Mouse (Mus musculus): ENCODE results near the gene Atp5h. TPM values are rescaled to one million over a fixed set of nuclear protein-coding genes. Genes with fewer than 3 reads are reported as not detected.
A peak's percentile ranks its signal among the peaks of the same experiment; 100 is the strongest.

Gene Atp5h
- polyA plus RNA-seq, 2 experiments: 334 to 620 TPM

GRCm38 (mm10) chr11:115420336-115421190 is 801 bp upstream of the Atp5h start:
- DNase-seq (ENCODE audit: low read depth in 3 of 3, low spot score in 3 of 3) (peak in 1 of 3 experiments; percentile 33), ATAC-seq (ENCODE audit: insufficient read depth) (peak; percentile 75)
- no peaks in the 10 kb centered on the region for H3K27me3 ChIP-seq (ENCODE audit: control insufficient read depth, insufficient read depth, low read length)
- H3K4me3 ChIP-seq (ENCODE audit: insufficient read depth in 1 of 2, low read depth in 2 of 2, low read length in 2 of 2): peak overlapping the region; percentile 77 to 84
- no peaks in the 10 kb centered on the region for H3K9me3 ChIP-seq (ENCODE audit: control insufficient read depth, low read length)
- peak overlapping the region; percentile 95 for H3K9ac ChIP-seq (replicated peaks)
- peak overlapping the region; percentile 6 for H3K27ac ChIP-seq
- H3K4me2 ChIP-seq (ENCODE audit: low read depth): peak overlapping the region; percentile 74
- H3K4me1 ChIP-seq (replicated peaks; ENCODE audit: control insufficient read depth in 2 of 2, insufficient read depth in 2 of 2, low read length in 1 of 2): peaks cover 13 to 17% of the 10 kb centered on the region in 2 experiments; a peak in 3 of 4 replicates
- 2% methylated on average over 45 of the region's 45 CpGs for WGBS (ENCODE audit: insufficient replicate concordance)
- TF ChIP-seq EP300 (IDR thresholded peaks at IDR 0.05; ENCODE audit: low read depth) (no peak), CTCF (IDR thresholded peaks at IDR 0.05; ENCODE audit: low read depth) (no peak)
- H3K36me3 ChIP-seq (replicated peaks; ENCODE audit: control insufficient read depth, insufficient read depth, low read depth): peaks cover 20% of the 10 kb centered on the region

- no peak overlapping the region for H3K4me2 ChIP-seq (ENCODE audit: low read depth)
- H3K27ac ChIP-seq: no peak overlapping the region
- no peaks in the 10 kb centered on the region for H3K9me3 ChIP-seq (ENCODE audit: control insufficient read depth, low read length)
- WGBS (ENCODE audit: insufficient replicate concordance): 79% methylated on average over 7 of the region's 7 CpGs
- H3K4me1 ChIP-seq (replicated peaks; ENCODE audit: control insufficient read depth in 2 of 2, insufficient read depth in 2 of 2, low read length in 1 of 2): peaks cover 6 to 15% of the 10 kb centered on the region in 2 experiments
- H3K4me3 ChIP-seq (ENCODE audit: insufficient read depth in 1 of 2, low read depth in 2 of 2, low read length in 2 of 2): no peak overlapping the region
- TF ChIP-seq CTCF (IDR thresholded peaks at IDR 0.05; ENCODE audit: low read depth): no peak
- no peak for TF ChIP-seq EP300 (IDR thresholded peaks at IDR 0.05; ENCODE audit: low read depth)
- ATAC-seq (ENCODE audit: insufficient read depth) (no peak), DNase-seq (ENCODE audit: low read depth in 3 of 3, low spot score in 3 of 3) (no peak)
- no peaks in the 10 kb centered on the region for H3K27me3 ChIP-seq (ENCODE audit: control insufficient read depth, insufficient read depth, low read length)
- H3K36me3 ChIP-seq (replicated peaks; ENCODE audit: control insufficient read depth, insufficient read depth, low read depth): no peaks in the 10 kb centered on the region; the same call in 1 of the 2 replicates
- no peak overlapping the region for H3K9ac ChIP-seq (replicated peaks)
These were observed 10.2 kb downstream of the Atp5h start for GRCm38 (mm10) chr11:115409556-115409955.

GRCm38 (mm10) chr11:115408266-115408920 is 11.4 kb downstream of the Atp5h start:
- no peak overlapping the region for H3K27ac ChIP-seq
- WGBS (ENCODE audit: insufficient replicate concordance): 50% methylated on average over 6 of the region's 6 CpGs
- no peaks in the 10 kb centered on the region for H3K9me3 ChIP-seq (ENCODE audit: control insufficient read depth, low read length)
- no peak overlapping the region for H3K9ac ChIP-seq (replicated peaks)
- ATAC-seq (ENCODE audit: insufficient read depth): no peak
- no peak overlapping the region for H3K4me3 ChIP-seq (ENCODE audit: insufficient read depth in 1 of 2, low read depth in 2 of 2, low read length in 2 of 2)
- TF ChIP-seq EP300 (IDR thresholded peaks at IDR 0.05; ENCODE audit: low read depth) (no peak), CTCF (IDR thresholded peaks at IDR 0.05; ENCODE audit: low read depth) (0 out of 2 replicates have a peak, but pooled peaks have one; percentile 10)
- no peak overlapping the region for H3K4me2 ChIP-seq (ENCODE audit: low read depth)
- no peaks in the 10 kb centered on the region for H3K27me3 ChIP-seq (ENCODE audit: control insufficient read depth, insufficient read depth, low read length)
- H3K36me3 ChIP-seq (replicated peaks; ENCODE audit: control insufficient read depth, insufficient read depth, low read depth): no peaks in the 10 kb centered on the region; the same call in 1 of the 2 replicates
- no peak for DNase-seq (ENCODE audit: low read depth in 3 of 3, low spot score in 3 of 3)
- H3K4me1 ChIP-seq (replicated peaks; ENCODE audit: control insufficient read depth in 2 of 2, insufficient read depth in 2 of 2, low read length in 1 of 2): peaks cover 10 to 17% of the 10 kb centered on the region in 2 experiments

GRCm38 (mm10) chr11:115406858-115407401 is 12.8 kb downstream of the Atp5h start:
- no peaks in the 10 kb centered on the region for H3K27me3 ChIP-seq (ENCODE audit: control insufficient read depth, insufficient read depth, low read length)
- H3K4me2 ChIP-seq (ENCODE audit: low read depth): no peak overlapping the region
- H3K36me3 ChIP-seq (replicated peaks; ENCODE audit: control insufficient read depth, insufficient read depth, low read depth): no peaks in the 10 kb centered on the region; the same call in 1 of the 2 replicates
- peaks cover 8 to 17% of the 10 kb centered on the region in 2 experiments for H3K4me1 ChIP-seq (replicated peaks; ENCODE audit: control insufficient read depth in 2 of 2, insufficient read depth in 2 of 2, low read length in 1 of 2)
- 79% methylated on average over 17 of the region's 17 CpGs for WGBS (ENCODE audit: insufficient replicate concordance)
- no peaks in the 10 kb centered on the region for H3K9me3 ChIP-seq (ENCODE audit: control insufficient read depth, low read length)
- H3K4me3 ChIP-seq (ENCODE audit: insufficient read depth in 1 of 2, low read depth in 2 of 2, low read length in 2 of 2): no peak overlapping the region
- H3K9ac ChIP-seq (replicated peaks): no peak overlapping the region
- no peak for DNase-seq (ENCODE audit: low read depth in 3 of 3, low spot score in 3 of 3)
- no peak overlapping the region for H3K27ac ChIP-seq
- TF ChIP-seq EP300 (IDR thresholded peaks at IDR 0.05; ENCODE audit: low read depth) (no peak), CTCF (IDR thresholded peaks at IDR 0.05; ENCODE audit: low read depth) (no peak)
- no peak for ATAC-seq (ENCODE audit: insufficient read depth)
